Mouse (Mus musculus): ENCODE data around the gene Ccr4. TPM values are rescaled to one million over a fixed set of nuclear protein-coding genes. Genes with fewer than 3 reads are reported as not detected.
A peak's percentile ranks its signal among the peaks of the same experiment; 100 is the strongest.

The Ccr4 gene
- polyA plus RNA-seq, 1 experiment from 2014 or later: not detected

- Histone ChIP-seq H3K4me1 (replicated peaks; ENCODE audit: control insufficient read depth, insufficient read depth, low read length) (peaks cover 2% of the 10 kb centered on the region; the same call in 1 of the 2 replicates), H3K27me3 (replicated peaks; ENCODE audit: control insufficient read depth, insufficient read depth, low read length) (no peaks in the 10 kb centered on the region)
Measured at GRCm38 (mm10) chr9:114452418-114452817, 52.3 kb downstream of the Ccr4 start.

GRCm38 (mm10) chr9:114451615-114452014 is 53.1 kb downstream of the Ccr4 start:
- no peak overlapping the region for H3K4me3 ChIP-seq (ENCODE audit: low read depth, low read length)
- peaks cover 2% of the 10 kb centered on the region; the same call in 1 of the 2 replicates for H3K4me1 ChIP-seq (replicated peaks; ENCODE audit: control insufficient read depth, insufficient read depth, low read length)
- ATAC-seq (replicated peaks; ENCODE audit: low FRiP score) (no peak), DNase-seq (ENCODE audit: low spot score) (no peak)
- H3K27ac ChIP-seq (ENCODE audit: low read depth, low read length): no peak overlapping the region
- no peak overlapping the region for H3K4me2 ChIP-seq
- no peaks in the 10 kb centered on the region for H3K9me3 ChIP-seq (ENCODE audit: control insufficient read depth, low read length)
- H3K9ac ChIP-seq (ENCODE audit: low read depth, low read length): no peak overlapping the region
- no peaks in the 10 kb centered on the region; the same call in 1 of the 2 replicates for H3K36me3 ChIP-seq (ENCODE audit: control insufficient read depth, insufficient read depth, low read length)
- no peaks in the 10 kb centered on the region for H3K27me3 ChIP-seq (replicated peaks; ENCODE audit: control insufficient read depth, insufficient read depth, low read length)
- WGBS: 80% methylated on average over 7 of the region's 7 CpGs

More at GRCm38 (mm10) chr9:114452418-114452817, 52.3 kb downstream of the Ccr4 start:
- Histone ChIP-seq H3K36me3 (ENCODE audit: control insufficient read depth, insufficient read depth, low read length) (no peaks in the 10 kb centered on the region; the same call in 1 of the 2 replicates), H3K9ac (ENCODE audit: low read depth, low read length) (no peak overlapping the region), H3K27ac (ENCODE audit: low read depth, low read length) (no peak overlapping the region), H3K4me2 (no peak overlapping the region), H3K4me3 (ENCODE audit: low read depth, low read length) (no peak overlapping the region), H3K9me3 (ENCODE audit: control insufficient read depth, low read length) (no peaks in the 10 kb centered on the region)
- ATAC-seq (replicated peaks; ENCODE audit: low FRiP score): no peak
- WGBS: 88% methylated on average over 6 of the region's 6 CpGs
- DNase-seq (ENCODE audit: low spot score): no peak

GRCm38 (mm10) chr9:114449120-114449754 is 55.5 kb downstream of the Ccr4 start:
- H3K9ac ChIP-seq (ENCODE audit: low read depth, low read length): no peak overlapping the region
- H3K9me3 ChIP-seq (ENCODE audit: control insufficient read depth, low read length): no peaks in the 10 kb centered on the region
- peak overlapping the region; percentile 45; the same call in 1 of the 2 replicates for H3K27ac ChIP-seq (ENCODE audit: low read depth, low read length)
- peaks cover 2% of the 10 kb centered on the region; the same call in 1 of the 2 replicates for H3K4me1 ChIP-seq (replicated peaks; ENCODE audit: control insufficient read depth, insufficient read depth, low read length)
- peak; percentile 84 for ATAC-seq (replicated peaks; ENCODE audit: low FRiP score)
- peak overlapping the region; percentile 23 for H3K4me2 ChIP-seq
- WGBS: 64% methylated on average over 13 of the region's 13 CpGs
- H3K27me3 ChIP-seq (replicated peaks; ENCODE audit: control insufficient read depth, insufficient read depth, low read length): no peaks in the 10 kb centered on the region
- H3K36me3 ChIP-seq (ENCODE audit: control insufficient read depth, insufficient read depth, low read length): no peaks in the 10 kb centered on the region; the same call in 1 of the 2 replicates
- DNase-seq (ENCODE audit: low spot score): no peak
- no peak overlapping the region for H3K4me3 ChIP-seq (ENCODE audit: low read depth, low read length)

- Histone ChIP-seq H3K4me1 (replicated peaks; ENCODE audit: control insufficient read depth, insufficient read depth, low read length) (peaks cover 2% of the 10 kb centered on the region; the same call in 1 of the 2 replicates), H3K9me3 (ENCODE audit: control insufficient read depth, low read length) (no peaks in the 10 kb centered on the region), H3K27me3 (replicated peaks; ENCODE audit: control insufficient read depth, insufficient read depth, low read length) (no peaks in the 10 kb centered on the region), H3K27ac (ENCODE audit: low read depth, low read length) (peak overlapping the region; percentile 45; the same call in 1 of the 2 replicates), H3K4me2 (peak overlapping the region; percentile 23), H3K4me3 (ENCODE audit: low read depth, low read length) (no peak overlapping the region), H3K9ac (ENCODE audit: low read depth, low read length) (no peak overlapping the region), H3K36me3 (ENCODE audit: control insufficient read depth, insufficient read depth, low read length) (no peaks in the 10 kb centered on the region; the same call in 1 of the 2 replicates)
- peak; percentile 75 for ATAC-seq (replicated peaks; ENCODE audit: low FRiP score)
- WGBS: 65% methylated on average over 5 of the region's 5 CpGs
- DNase-seq (ENCODE audit: low spot score): no peak
Measured at GRCm38 (mm10) chr9:114448700-114449099, 56.0 kb downstream of the Ccr4 start.

GRCm38 (mm10) chr9:114446887-114447286 is 57.8 kb downstream of the Ccr4 start:
- Histone ChIP-seq H3K36me3 (ENCODE audit: control insufficient read depth, insufficient read depth, low read length) (no peaks in the 10 kb centered on the region), H3K27ac (ENCODE audit: low read depth, low read length) (no peak overlapping the region), H3K4me1 (replicated peaks; ENCODE audit: control insufficient read depth, insufficient read depth, low read length) (peaks cover 2% of the 10 kb centered on the region; the same call in 1 of the 2 replicates), H3K27me3 (replicated peaks; ENCODE audit: control insufficient read depth, insufficient read depth, low read length) (no peaks in the 10 kb centered on the region), H3K4me3 (ENCODE audit: low read depth, low read length) (no peak overlapping the region), H3K9ac (ENCODE audit: low read depth, low read length) (no peak overlapping the region), H3K9me3 (ENCODE audit: control insufficient read depth, low read length) (no peaks in the 10 kb centered on the region), H3K4me2 (no peak overlapping the region)
- 90% methylated on average over 8 of the region's 8 CpGs for WGBS
- no peak for DNase-seq (ENCODE audit: low spot score)
- ATAC-seq (replicated peaks; ENCODE audit: low FRiP score): no peak

GRCm38 (mm10) chr9:114443351-114443750 is 61.4 kb downstream of the Ccr4 start:
- H3K4me2 ChIP-seq: no peak overlapping the region
- ATAC-seq (replicated peaks; ENCODE audit: low FRiP score) (no peak), DNase-seq (ENCODE audit: low spot score) (no peak)
- 86% methylated on average over 8 of the region's 8 CpGs for WGBS
- H3K4me1 ChIP-seq (replicated peaks; ENCODE audit: control insufficient read depth, insufficient read depth, low read length): no peaks in the 10 kb centered on the region
- H3K27me3 ChIP-seq (replicated peaks; ENCODE audit: control insufficient read depth, insufficient read depth, low read length): no peaks in the 10 kb centered on the region
- H3K27ac ChIP-seq (ENCODE audit: low read depth, low read length): no peak overlapping the region
- no peak overlapping the region for H3K9ac ChIP-seq (ENCODE audit: low read depth, low read length)
- no peaks in the 10 kb centered on the region for H3K36me3 ChIP-seq (ENCODE audit: control insufficient read depth, insufficient read depth, low read length)
- no peak overlapping the region for H3K4me3 ChIP-seq (ENCODE audit: low read depth, low read length)
- no peaks in the 10 kb centered on the region for H3K9me3 ChIP-seq (ENCODE audit: control insufficient read depth, low read length)

GRCm38 (mm10) chr9:114442893-114443292 is 61.8 kb downstream of the Ccr4 start:
- H3K9me3 ChIP-seq (ENCODE audit: control insufficient read depth, low read length): no peaks in the 10 kb centered on the region
- H3K4me1 ChIP-seq (replicated peaks; ENCODE audit: control insufficient read depth, insufficient read depth, low read length): no peaks in the 10 kb centered on the region
- H3K36me3 ChIP-seq (ENCODE audit: control insufficient read depth, insufficient read depth, low read length): no peaks in the 10 kb centered on the region
- DNase-seq (ENCODE audit: low spot score): no peak
- no peak overlapping the region for H3K9ac ChIP-seq (ENCODE audit: low read depth, low read length)
- WGBS: 86% methylated on average over 9 of the region's 9 CpGs
- no peak overlapping the region for H3K4me2 ChIP-seq
- no peak overlapping the region for H3K4me3 ChIP-seq (ENCODE audit: low read depth, low read length)
- ATAC-seq (replicated peaks; ENCODE audit: low FRiP score): no peak
- H3K27me3 ChIP-seq (replicated peaks; ENCODE audit: control insufficient read depth, insufficient read depth, low read length): no peaks in the 10 kb centered on the region
- no peak overlapping the region for H3K27ac ChIP-seq (ENCODE audit: low read depth, low read length)

- H3K4me1 ChIP-seq (replicated peaks; ENCODE audit: control insufficient read depth, insufficient read depth, low read length): no peaks in the 10 kb centered on the region
- no peaks in the 10 kb centered on the region for H3K9me3 ChIP-seq (ENCODE audit: control insufficient read depth, low read length)
- no peak overlapping the region for H3K9ac ChIP-seq (ENCODE audit: low read depth, low read length)
- 87% methylated on average over 9 of the region's 9 CpGs for WGBS
- H3K4me2 ChIP-seq: no peak overlapping the region
- ATAC-seq (replicated peaks; ENCODE audit: low FRiP score): no peak
- H3K27me3 ChIP-seq (replicated peaks; ENCODE audit: control insufficient read depth, insufficient read depth, low read length): no peaks in the 10 kb centered on the region
- H3K4me3 ChIP-seq (ENCODE audit: low read depth, low read length): no peak overlapping the region
- no peaks in the 10 kb centered on the region for H3K36me3 ChIP-seq (ENCODE audit: control insufficient read depth, insufficient read depth, low read length)
- no peak for DNase-seq (ENCODE audit: low spot score)
- H3K27ac ChIP-seq (ENCODE audit: low read depth, low read length): no peak overlapping the region
Measured at GRCm38 (mm10) chr9:114442225-114442624, 62.5 kb downstream of the Ccr4 start.

- H3K9me3 ChIP-seq (ENCODE audit: control insufficient read depth, low read length): no peaks in the 10 kb centered on the region
- no peak overlapping the region for H3K4me3 ChIP-seq (ENCODE audit: low read depth, low read length)
- DNase-seq (ENCODE audit: low spot score) (no peak), ATAC-seq (replicated peaks; ENCODE audit: low FRiP score) (no peak)
- H3K9ac ChIP-seq (ENCODE audit: low read depth, low read length): no peak overlapping the region
- WGBS: 78% methylated on average over 10 of the region's 10 CpGs
- no peaks in the 10 kb centered on the region for H3K36me3 ChIP-seq (ENCODE audit: control insufficient read depth, insufficient read depth, low read length)
- no peaks in the 10 kb centered on the region for H3K27me3 ChIP-seq (replicated peaks; ENCODE audit: control insufficient read depth, insufficient read depth, low read length)
- no peak overlapping the region for H3K4me2 ChIP-seq
- H3K4me1 ChIP-seq (replicated peaks; ENCODE audit: control insufficient read depth, insufficient read depth, low read length): no peaks in the 10 kb centered on the region
- no peak overlapping the region for H3K27ac ChIP-seq (ENCODE audit: low read depth, low read length)
Measured at GRCm38 (mm10) chr9:114440548-114440947, 64.2 kb downstream of the Ccr4 start.

All from liver, embryonic 11.5 days (tissue).